Mouse (Mus musculus) cerebellum, postnatal 10 days (tissue): ENCODE measurements around the gene Gm5926.
"Not testable (repeated sequence)": the region's sequence is repeated elsewhere in the genome, so short reads cannot be mapped to it uniquely, and the experiment has no call there.

Experiments
- DNase-seq, 2 experiments: peaks; one replicate each; pipeline ENCODE4 v3.0.0; 2021; ENCODE audit warnings: mixed read lengths in 2 of 2

The Gm5926 gene

DNA sequence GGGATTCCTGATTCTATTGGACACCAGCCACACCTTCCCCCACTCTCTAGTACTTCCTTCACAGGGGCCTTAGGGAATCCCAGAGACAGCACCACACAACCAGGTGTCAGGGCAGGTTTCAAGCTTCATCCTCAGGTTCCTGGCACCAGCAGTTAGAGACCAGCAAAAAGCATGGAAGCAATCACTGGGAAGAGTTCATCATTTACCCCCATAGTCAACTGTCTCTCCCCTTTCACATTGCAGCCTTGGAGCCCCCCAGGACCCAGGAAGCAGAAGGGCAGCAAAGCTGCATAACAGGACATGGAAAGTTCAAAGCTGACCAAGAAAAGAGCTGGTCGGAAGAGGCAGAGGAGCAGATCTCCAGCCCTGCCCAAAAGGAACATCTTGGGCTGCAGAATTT lies at the start of gene Gm5926:
Gene Gm5926 (plus strand): TSS at position 301 of the 400 bp plus-strand sequence.
- not testable (repeated sequence) for DNase-seq

DNA sequence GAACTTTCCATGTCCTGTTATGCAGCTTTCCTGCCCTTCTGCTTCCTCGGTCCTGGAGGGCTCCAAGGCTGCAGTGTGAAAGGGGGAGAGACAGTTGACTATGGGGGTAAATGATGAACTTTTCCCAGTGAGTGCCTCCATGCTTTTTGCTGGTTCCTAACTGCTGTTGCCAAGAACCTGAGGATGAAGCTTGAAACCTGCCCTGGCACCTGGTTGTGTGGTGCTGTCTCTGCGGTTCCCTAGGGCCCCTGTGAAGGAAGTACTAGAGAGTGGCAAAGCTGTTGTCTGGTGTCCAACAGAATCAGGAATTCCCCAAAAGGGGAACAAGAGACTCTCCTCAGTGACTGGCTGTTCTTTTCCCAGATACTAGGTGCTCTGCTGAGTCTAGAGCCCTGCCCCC lies 49.5 kb upstream of the Gm5926 start:
- not testable (repeated sequence) for DNase-seq

- DNase-seq, result not testable (repeated sequence)
Observed at GRCm38 (mm10) chrX:32601425-32601824, 49.1 kb upstream of the Gm5926 start.
